Mouse (Mus musculus): Measurements from ENCODE around the gene P2rx4.

P2rx4 gene

DNA sequence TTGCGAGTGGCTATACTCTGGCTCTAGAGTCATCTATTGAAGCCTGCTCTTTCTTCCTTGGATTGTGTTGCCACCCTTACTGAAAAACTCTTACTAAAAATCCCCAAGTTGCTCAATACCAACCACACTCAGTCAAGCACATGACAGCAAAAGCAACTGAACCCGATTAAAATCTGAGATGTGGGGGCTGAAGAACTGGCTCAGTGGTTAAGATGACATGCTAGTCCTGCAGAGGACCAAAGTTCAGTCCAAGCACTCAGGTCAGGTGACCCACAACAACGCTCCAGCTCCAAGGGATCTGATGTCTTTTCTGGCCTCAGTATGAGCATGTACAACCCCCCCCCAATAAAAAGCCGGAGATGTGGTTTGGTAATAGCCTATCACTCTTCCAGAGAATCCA is 2.8 kb upstream of the P2rx4 start:
- no peak for DNase-seq

DNA sequence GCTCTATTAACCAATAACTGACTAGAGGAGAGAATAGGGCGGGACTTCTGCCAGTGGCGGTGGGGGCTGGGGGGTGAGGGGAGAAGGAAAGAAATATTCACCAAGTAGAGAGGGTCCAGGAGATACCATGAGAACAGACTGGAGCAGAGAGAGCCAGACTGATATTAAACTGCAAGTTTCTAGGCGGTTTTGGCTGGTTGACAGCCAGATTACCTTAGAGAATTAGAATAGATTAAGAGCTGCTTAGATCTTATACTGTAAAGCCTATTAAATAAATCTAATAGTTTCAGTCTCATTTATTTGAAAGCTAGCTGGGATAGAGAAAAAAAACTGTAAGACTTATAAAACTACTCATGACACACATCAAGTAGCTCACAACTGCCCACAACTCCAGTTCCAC is 2.2 kb upstream of the P2rx4 start:
- no peak for DNase-seq

DNA sequence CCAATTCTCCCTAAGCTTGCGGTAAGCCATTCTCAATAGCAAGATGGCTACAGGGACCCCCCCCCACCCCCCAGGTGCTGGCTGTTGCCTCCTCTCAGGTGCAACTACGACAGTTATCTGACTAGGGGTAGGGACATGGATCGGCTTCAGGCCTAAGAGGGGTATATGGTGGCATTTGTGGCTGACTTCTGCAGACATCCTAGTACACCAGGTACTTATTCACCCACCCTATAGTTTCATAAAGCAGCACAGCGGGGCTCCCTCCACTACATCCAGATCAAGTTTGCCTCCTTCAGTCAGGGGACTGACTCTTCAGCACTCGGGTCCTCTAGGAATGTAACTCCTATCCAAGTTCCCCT is 448 bp upstream of the P2rx4 start:
- no peak for DNase-seq

DNA sequence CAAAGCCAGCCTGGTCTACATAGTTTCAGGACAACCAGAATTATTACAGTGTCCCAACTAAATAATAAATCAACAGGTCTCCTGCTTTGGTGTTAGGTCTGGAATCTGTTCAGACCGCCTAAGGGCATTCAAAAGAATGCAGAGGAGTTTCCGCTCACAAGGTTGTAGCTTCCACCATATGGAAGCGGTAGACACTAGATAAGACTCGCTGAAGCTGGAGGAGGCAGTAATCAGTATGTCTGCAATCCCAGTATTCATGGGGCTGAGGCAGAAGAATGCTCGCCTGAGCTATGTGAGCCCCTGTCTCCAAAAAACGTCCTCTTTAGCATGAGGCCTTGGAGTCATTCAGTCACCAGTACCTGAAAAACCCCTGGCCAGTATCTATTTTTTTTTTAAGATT is 1.5 kb downstream of the P2rx4 start:
- no peak for DNase-seq

DNA sequence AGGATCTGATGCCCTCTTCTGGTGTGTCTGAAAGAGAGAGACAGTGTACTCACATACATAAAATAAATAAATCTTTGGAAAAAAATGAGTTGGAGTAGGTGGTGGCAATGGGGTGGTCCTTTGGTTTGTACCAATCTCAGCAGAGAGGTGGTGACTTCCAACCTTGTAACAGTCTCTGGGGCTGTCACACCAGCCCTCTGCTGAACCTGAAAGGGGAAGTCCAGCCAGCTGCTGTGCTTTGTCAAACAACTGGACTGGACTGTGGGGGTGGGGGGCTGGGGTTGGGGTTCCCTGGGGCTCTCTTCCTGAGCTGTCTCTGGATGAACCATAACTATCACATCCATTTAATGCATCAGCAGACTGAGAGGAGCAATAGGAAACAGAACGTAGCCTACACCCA is 8.4 kb downstream of the P2rx4 start:
- DNase-seq: no peak

DNA sequence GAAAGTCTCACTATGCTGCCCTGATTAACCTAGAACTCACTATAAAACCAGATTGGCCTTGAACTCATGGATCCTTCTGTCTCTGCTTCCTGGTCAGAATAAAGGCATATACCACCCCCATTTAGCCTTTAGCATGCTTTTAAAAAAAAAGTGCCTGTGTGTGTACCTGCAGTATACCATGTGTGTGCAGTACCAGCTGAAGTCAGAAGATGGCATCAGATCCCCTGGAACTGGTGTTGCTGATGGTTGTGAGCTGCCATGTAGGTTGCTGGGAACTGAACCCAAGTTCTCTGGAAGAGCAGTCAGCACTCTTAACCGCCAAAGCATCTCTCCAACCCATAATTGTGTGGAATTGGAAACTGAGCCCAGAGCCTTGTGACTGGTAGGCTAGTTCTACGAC is 9.4 kb downstream of the P2rx4 start:
- DNase-seq: no peak

DNA sequence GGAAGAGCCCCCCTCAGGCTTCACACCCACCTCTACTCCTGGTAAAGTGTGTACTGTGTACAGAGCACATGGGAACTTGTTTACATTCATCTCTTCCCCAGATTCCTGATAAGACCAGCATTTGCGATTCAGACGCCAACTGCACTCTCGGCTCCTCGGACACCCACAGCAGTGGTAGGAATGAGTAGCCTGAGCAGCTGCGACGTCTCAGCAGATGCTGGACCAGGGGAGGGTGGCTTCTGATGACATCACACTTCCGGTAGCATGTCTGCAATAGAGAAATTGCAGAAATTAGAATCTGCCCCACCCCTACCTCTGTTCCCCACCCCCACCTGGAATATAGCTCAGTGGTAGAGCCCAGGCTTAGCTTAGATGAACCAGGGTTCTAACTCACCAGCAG is 11.1 kb downstream of the P2rx4 start:
- DNase-seq: no peak

DNA sequence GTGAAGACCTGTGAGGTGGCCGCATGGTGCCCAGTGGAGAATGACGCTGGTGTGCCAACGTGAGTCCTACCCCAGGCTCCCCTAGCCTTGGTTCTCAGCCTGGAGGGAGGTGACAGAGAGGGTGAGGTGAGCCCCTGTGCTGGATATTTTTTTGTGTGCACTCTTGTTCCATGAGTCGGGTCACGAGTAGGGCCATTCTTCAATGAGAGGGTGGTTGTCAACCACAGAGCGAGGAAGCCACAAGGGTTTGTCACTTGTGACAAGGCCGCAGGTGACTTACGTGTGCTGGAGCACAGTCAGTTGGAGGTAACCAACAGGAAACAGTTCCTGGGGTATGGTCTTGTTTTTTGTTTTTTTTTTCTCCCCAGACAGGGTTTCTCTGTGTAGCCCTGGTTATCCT is 11.8 kb downstream of the P2rx4 start:
- no peak for DNase-seq

DNA sequence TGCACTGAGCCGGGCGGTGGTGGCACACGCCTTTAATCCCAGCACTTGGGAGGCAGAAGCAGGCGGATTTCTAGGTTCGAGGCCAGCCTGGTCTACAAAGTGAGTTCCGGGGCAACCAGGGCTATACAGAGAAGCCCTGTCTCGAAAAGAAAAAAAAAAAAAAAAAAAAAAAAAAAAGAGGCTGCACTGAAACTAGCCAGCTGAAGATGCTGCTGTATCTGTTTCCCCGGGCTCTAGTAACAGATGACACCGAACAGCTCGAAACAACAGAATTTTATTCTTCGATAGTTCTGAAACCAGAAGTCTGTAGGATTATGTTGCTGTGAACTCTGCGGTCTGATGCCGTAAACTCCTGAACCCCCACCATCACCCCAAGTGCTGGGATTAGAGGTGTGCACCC is 18.1 kb downstream of the P2rx4 start:
- DNase-seq: no peak

DNA sequence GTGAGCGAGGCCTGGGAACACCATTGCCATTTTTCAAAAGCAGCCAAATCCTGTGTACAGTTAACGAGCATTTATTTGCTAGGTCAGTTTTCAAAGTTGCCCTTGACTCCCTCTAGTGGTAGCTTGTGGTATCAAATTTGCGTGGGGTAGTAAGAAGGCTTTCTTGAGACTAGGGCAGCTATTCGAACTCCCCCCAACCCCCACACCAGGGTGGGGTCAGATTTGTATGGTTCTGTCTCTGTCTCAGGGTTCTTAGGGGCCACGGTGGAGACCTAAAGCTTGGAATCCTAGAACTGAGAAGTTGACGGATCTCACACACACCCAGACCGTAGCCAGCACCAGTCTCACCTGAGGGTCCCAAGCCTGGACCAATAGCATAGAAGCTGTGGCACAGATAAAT is 18.7 kb downstream of the P2rx4 start:
- DNase-seq: peak; percentile 86 to 92

DNA sequence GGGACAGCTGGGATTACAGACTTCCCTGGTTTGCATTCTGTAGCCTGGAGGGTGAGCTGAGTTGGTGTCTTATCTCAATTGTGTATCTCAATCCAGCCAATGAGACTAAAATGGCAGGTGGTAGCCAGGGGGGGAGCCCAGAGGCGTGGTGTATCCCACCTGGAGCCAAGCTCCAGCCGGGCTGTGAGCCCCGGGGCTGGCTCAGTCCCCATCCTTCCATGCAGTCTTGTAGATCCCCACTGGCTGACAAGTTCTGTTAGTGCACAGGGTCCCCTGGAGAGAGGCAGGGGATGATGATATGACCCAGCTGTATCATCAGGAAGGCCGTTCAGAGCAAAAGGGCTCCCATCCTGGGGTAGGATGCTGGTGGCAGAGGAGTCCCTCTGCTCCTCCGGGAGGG is 19.3 kb downstream of the P2rx4 start:
- no peak for DNase-seq

DNA sequence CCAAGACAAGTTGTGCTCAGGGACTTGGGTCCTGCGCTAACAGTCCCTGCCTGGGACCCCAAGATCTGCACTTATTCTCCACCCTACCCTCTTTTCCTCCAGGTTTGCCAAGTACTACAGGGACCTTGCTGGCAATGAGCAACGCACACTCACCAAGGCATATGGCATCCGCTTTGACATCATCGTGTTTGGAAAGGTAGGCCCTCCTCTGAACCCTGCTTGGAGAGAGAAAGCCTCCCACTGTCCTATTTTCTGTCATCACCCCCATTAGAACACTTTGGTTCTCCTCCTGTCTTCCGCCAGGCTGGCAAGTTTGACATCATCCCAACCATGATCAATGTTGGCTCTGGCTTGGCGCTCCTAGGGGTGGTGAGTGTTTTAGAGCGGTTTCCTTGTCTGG is 19.8 kb downstream of the P2rx4 start:
- DNase-seq: no peak

DNA sequence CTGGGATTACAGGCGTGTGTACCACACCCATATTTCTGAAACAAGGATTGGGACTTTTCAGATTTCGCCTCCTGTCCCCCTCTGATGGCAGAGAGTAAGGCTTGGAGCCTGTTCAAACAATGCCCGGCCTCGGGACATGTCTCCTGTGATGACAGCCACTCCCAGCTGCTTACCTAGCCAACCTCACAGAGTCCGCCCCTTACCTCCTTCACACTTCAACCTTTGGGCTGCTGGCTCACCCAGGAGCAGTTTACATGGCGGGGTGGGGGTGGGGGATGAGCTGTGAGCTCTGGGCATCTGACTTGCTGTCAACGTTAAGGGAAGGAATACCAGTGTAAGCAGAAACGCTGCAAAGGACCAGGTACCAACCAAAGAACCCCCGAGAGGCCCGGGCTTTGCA is 23.4 kb downstream of the P2rx4 start:
- no peak for DNase-seq

DNA sequence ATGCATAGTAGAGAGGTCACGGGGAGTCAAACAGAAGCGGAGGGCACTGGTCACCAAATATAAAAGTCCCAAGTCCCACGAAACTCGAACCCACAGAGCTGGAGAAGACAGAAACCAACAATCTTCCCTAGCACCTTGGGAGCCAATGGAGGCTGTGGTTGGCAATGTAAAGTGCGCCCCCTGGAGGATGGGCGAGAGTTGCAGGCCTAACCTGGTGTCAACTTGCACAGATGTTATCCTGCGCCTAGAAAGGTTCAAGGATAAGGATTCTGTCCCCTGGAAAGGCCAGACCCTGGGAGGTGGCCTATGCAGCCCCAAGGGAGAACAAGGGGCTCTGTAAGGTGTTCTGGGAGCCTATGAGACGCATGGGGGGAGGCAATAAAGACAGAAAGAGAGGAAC is 24.0 kb downstream of the P2rx4 start:
- DNase-seq: peak; percentile 66 to 72

DNA sequence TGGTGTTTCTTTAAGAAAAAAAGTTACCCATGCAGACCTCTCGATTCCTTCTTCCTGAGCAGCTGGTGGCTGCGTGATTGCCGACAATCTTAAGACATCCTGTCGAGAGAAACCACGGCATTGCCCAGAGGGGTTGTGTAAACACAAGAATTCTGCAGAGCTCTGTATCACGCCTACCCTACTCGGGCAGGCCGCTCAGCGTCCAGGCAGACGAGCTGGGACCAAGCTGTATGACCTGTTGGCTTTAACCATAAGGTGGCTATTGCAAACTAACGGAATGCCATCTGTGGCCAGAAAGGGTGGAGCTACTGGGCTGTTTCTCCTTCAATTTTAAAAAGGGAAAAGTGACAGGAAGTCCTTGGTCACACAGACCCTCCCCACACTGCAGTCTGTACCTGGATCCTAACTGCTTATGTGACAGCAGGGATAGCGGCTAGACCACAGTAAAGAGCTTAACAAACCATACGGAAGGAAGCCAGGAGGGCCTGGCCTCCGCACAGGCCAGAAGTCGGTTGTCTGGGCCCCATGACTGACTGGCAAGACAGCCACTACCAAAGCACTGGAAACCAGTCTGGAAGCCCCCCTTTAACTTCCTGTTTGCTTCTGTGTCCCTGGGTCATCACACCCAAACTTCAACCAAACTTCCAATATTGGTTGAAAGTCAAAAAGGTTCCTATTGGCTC is 24.8 kb downstream of the P2rx4 start:
- DNase-seq: no peak

DNA sequence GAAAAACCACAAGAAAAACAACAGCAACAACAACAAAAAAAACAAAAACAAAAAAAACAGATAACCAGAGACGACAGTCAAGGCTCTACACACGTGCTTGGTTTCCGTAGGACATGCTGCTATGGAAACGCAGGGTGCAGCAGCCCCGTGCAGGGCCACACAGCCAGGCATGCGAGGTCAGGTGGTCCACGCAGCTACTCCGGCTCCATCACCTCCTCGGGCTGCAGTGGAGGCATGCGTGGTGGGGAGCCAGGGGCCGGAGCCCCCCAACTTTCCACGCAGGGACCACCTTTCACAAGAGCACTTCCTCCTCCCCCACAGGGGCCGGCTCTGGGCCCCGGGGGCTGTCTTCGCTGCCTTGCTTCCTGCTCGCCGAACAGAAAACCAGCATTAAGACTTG is 26.5 kb downstream of the P2rx4 start:
- DNase-seq: no peak

DNA sequence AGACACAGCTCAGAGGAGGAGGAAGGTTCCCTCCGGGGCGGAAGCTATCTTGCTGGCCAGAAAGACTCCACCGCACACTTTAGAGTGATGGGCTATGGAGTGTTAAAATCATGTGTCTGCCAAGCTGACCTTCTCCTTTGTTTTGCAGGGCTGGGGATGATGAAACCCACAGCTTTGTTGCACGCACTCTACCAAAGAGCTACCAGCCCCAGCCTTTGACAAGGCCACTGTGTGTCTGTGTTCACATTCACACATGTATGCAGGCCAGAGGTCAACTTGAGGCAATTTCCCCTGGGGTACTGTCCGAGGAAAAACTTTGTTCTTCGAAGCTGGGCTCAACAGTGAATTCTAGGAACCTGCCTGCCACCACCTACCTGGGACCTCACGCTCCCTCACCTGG is 28.5 kb downstream of the P2rx4 start:
- no peak for DNase-seq

DNA sequence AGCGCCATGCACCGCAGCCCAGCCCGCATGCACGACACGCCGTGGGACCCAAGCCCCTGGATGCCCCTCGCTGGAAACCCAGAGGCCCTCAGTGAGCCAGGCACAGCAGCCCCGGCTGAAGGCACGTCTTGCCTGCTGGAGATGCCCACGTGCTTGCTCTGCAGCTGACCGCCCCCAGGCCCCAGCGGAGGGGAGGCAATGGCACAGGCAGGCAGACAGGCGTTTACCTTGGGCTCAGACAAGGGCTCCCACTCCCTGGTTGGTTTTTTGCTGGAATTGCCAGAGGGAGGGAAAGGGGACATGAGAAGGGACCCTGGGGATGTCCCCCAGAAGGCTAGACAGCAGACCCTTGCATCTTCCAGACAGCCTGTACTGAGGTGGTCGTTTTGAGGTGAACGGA is 29.4 kb downstream of the P2rx4 start:
- DNase-seq: no peak

DNA sequence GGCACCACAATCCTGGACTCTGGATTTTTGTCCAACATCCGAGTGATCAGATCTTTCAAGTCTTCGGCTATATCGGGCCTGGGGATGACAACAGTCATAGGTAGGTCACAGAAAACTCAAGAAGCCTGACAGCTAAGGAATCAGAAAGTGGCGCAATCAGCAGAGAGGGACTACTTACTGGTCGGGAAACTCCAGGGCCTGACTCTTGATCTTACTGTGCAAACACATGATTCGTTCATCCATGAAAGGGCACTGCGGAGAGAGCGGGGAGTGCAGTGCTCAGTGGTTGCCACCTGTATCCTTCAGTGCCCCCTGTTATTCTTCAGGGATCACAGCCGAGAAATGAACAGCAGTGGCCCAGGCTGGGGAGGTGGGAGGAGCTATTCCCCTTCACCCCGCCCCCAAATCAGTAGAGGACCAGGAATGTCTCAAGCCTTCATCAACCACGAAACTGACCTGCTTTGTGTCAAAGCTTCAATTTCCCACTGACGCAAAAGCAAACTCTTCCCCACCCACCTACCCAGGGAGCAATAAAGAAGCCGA is 36.6 kb downstream of the P2rx4 start:
- no peak for DNase-seq

DNA sequence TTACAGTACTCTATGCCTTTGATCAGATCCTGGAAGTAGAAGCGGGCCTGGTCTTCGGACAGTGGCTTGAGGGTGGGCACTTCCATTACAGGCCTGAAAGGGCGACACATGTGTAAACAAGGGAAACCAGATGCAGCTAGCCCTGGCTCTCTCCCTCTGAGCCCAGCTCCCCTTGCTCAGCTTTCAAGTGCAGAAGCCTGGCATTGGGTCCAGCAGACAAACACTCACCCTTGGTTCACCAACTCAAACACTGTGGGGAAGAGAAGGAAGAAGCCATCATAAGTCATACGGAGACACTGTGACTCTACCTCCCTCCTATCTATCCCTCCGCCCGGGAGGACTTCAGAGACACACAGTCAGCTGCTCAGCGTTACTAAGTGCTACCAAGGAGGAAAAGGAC is 40.6 kb downstream of the P2rx4 start:
- DNase-seq: no peak

DNA sequence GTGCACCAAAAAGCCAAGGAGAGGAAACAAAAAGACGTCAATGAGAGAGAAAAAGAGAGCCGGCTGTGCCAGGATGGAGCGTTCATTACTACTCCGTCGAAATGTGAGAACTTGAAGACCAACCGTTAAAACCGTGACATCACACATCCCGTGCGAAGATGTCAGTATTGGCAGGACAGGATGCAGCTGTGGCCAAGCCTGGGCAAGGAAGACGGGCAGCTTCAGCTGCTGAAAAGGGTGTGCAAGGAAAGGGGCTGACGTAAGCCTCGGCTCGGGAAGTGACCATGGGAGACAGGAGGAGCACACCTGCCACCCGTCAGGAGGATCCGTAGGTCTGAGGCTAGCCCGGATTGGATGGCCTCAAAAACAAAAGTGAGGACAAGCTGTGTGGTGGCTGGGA is 47.1 kb downstream of the P2rx4 start:
- DNase-seq: no peak

DNA sequence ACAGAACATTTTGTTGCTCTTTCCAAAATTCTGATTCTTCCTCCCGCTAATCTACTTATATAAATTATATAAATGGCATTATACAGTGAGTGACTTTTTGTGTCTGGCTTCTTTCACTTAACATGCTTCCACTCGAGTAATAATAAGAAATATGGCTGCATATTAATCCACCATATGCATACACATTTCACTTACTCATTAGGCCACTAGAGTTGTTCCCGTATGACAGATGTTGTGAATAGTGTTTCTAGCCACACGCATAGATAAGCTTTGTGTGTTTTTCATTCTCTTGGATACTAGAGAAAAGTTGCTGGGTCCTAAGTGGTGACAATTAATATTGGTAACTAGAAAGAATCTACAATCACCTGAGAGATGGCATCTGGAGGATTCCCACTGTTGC is 48.3 kb downstream of the P2rx4 start:
- no peak for DNase-seq

DNA sequence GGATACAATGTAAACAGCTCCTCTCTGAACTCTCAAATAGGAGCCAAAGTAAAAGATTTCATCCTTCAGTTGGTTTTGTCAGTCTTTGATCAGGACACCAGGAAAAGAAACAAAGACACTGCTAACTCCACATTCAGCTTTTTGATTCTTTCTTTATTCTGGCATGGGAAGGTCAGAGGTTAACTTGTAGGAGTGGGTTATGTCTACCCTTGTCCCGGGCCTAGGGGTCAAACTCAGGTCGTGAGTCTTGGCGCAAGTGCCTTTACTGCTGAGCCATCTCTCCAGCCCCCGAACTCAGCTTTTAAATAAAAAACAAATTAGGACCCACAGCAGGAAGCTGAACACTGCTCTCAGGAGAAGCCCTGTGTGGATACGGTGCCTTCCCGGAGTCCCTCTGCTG is 48.8 kb downstream of the P2rx4 start:
- DNase-seq: no peak

DNA sequence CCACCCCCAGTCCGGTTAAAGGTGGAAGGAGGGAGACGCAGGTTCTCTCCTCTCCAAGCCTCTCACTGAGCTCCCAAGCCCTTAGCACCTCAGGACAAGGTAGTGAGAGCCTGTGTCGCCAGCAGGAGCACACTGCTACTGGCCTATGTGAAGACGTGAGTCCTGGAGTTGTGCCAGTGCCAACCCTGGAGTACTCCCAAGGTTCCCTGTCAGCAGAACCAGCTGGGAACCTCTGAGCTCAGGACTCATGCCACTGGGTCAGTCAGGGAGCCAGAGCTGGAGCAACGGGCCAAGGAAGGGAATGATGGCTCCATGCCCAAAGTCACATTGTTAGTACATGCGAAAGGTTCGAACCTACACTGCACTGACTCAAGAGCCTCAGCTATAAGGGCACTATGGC is 49.3 kb downstream of the P2rx4 start:
- peak; percentile 58 to 75 for DNase-seq

DNA sequence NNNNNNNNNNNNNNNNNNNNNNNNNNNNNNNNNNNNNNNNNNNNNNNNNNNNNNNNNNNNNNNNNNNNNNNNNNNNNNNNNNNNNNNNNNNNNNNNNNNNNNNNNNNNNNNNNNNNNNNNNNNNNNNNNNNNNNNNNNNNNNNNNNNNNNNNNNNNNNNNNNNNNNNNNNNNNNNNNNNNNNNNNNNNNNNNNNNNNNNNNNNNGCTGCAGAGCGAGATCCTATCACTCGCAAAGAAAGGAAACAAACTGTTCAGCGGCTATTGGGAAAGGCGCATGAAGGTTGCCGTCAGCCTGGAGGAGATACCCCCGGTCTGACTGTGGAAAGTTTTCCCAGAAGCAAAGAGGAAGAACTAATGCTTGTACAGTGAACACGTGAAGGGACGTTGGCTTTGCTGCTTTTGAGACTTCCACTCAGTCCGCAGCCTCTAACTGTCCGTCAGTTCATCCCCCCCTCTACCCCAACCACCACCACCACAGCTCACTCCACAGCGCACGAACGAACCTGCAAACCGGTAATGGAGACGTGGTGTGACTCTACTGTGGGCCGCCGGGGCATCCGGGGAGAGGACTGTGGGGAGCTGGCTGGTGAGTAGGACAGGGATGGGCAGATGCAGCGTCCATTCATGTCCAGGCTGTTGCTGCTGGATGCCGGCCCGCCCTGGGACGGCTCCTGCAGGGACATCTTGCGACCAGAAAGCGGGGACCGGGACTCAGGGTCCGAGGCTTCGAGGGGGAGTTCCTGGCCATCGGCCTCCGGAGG is 56.1 kb downstream of the P2rx4 start:
- peak; percentile 43 to 44 for DNase-seq
